Mouse (Mus musculus) G1E (cell line): ENCODE data around the gene Tmem235. TPM values are rescaled to one million over a fixed set of nuclear protein-coding genes. Genes with fewer than 3 reads are reported as not detected.

Source experiments
- ATAC-seq: 2 replicates; pipeline ENCODE4 v1.8.0; 2016; ENCODE audit warnings: mild to moderate bottlenecking; ENCODE audit not compliant: insufficient number of reproducible peaks, poor library complexity, low FRiP score, severe bottlenecking; ENCODE audit errors: extremely low read depth
- DNase-seq: peaks from one replicate; pipeline ENCODE4 v3.0.0; 2012; ENCODE audit warnings: low spot score
- H3K27me3 ChIP-seq: 2 replicates; pipeline ENCODE4 v1.6.1; 2012; ENCODE audit warnings: mild to moderate bottlenecking, low read length, inconsistent platforms; ENCODE audit not compliant: insufficient read depth
- H3K36me3 ChIP-seq: replicated peaks from 2 replicates; pipeline ENCODE3; 2012; ENCODE audit warnings: mild to moderate bottlenecking, inconsistent platforms
- H3K4me1 ChIP-seq: 2 replicates; pipeline ENCODE4 v1.6.1; 2012; ENCODE audit warnings: low read depth, low read length, inconsistent platforms, mixed read lengths; ENCODE audit not compliant: insufficient read depth
- H3K4me3 ChIP-seq: 2 replicates; pipeline ENCODE4 v1.5.1; 2012; ENCODE audit warnings: low read depth, mild to moderate bottlenecking, inconsistent platforms, low read length, moderate library complexity, mixed read lengths
- H3K9me3 ChIP-seq: replicated peaks from 2 replicates; pipeline ENCODE4 v1.6.1; 2012; ENCODE audit warnings: inconsistent platforms
- CTCF ChIP-seq: IDR thresholded peaks from 2 replicates; pipeline ENCODE4 v1.5.1; 2012; ENCODE audit warnings: low read depth, low read length, inconsistent platforms, mixed read lengths
- GATA1 ChIP-seq: IDR thresholded peaks from 2 replicates; pipeline ENCODE4 v1.6.1; 2012; ENCODE audit warnings: borderline replicate concordance, low read length, inconsistent platforms, mixed read lengths
- GATA2 ChIP-seq: IDR thresholded peaks from 2 replicates; pipeline ENCODE4 v1.6.1; 2012; ENCODE audit warnings: low read depth, low read length, inconsistent platforms, borderline replicate concordance
- POLR2AphosphoS5 ChIP-seq: IDR thresholded peaks from 2 replicates; pipeline ENCODE4 v1.6.1; 2012; ENCODE audit warnings: low read depth, low read length, inconsistent platforms; ENCODE audit not compliant: insufficient replicate concordance
- TAL1 ChIP-seq: conservative IDR thresholded peaks from 2 replicates; pipeline ENCODE4 v1.6.1; 2012; ENCODE audit warnings: low read depth, low read length, inconsistent platforms, mixed read lengths
- polyA plus RNA-seq: library from polyadenylated mRNA; stranded (reverse); fragments of >175 nt; gene quantifications from 2 replicates; pipeline ENCODE4 v1.2.3, GENCODE M21; 2012
- total RNA-seq, 2 experiments: library from RNA; stranded (forward) in 1 of 2; stranded (reverse) in 1 of 2; fragments of 200-1000 nt in 1 of 2; fragments of >200 nt in 1 of 2; fragmentation: Nextera tagmentation in 1 of 2; gene quantifications; 2 replicates each; pipeline ENCODE4 v1.2.3; 2014 to 2017

Gene Tmem235
- total and polyA plus RNA-seq, 3 experiments: not detected

DNA sequence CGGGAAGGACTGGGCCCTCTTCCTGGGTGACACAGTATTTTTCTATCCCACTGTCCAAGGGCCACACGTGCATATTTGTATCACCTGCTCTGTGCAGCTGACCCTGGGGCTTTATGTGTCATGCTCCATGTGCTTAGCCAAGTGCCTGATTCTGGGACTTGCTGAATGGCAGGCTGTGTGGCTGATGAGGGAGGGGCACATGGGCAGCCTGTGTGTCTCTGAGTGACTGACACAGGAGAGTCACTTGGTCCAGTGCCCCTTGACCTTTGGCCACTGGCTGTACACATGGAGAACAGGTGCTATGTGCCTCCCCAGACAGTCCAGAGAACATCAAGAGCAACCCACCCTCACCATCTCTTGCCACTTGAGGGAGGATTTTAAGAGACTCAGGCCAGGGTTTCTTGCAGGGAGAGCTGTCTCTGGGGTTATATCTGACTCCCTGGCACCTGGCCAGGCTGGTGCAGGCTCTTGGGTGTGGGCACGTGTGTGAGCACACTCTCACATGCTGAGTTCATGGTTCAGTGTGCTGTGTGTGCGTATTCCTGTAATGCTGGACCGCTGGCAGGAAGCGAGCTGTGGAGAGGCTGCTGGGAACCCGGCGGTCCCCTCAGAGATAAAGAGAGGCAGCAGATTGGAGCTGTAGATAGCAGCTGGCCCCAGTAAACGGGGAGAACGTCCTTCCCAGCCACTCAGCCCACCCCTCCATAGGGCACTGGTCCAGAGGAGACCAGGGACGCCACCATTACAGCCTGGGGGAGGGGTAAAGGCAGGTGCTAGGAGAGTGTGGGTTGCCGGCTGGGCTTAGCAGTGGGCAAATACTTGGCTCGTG lies 17.6 kb downstream of the Tmem235 start:
- H3K9me3 ChIP-seq: no peaks in the 10 kb centered on the region
- no peak for TF ChIP-seq CTCF
- no peak for TF ChIP-seq GATA1
- TF ChIP-seq TAL1: no peak
- no peak for TF ChIP-seq GATA2
- no peak for TF ChIP-seq POLR2AphosphoS5
- DNase-seq (peak; percentile 51), ATAC-seq (peak; percentile 48)
- H3K4me3 ChIP-seq: no peak overlapping the region
- peaks cover 20% of the 10 kb centered on the region for H3K4me1 ChIP-seq
- H3K36me3 ChIP-seq: no peaks in the 10 kb centered on the region
- peaks cover 69% of the 10 kb centered on the region for H3K27me3 ChIP-seq

- H3K4me3 ChIP-seq: no peak overlapping the region
- ATAC-seq (no peak), DNase-seq (no peak)
- H3K36me3 ChIP-seq: no peaks in the 10 kb centered on the region
- no peaks in the 10 kb centered on the region for H3K9me3 ChIP-seq
- TF ChIP-seq TAL1 (no peak), CTCF (no peak), POLR2AphosphoS5 (no peak), GATA2 (no peak), GATA1 (no peak)
- H3K27me3 ChIP-seq: peaks cover 74% of the 10 kb centered on the region
- peaks cover 20% of the 10 kb centered on the region for H3K4me1 ChIP-seq
These were observed 18.3 kb downstream of the Tmem235 start for GRCm38 (mm10) chr11:117878892-117879291.

GRCm38 (mm10) chr11:117879676-117880075 lies 19.1 kb downstream of the Tmem235 start:
- H3K4me1 ChIP-seq: peaks cover 20% of the 10 kb centered on the region
- ATAC-seq: no peak
- H3K9me3 ChIP-seq: no peaks in the 10 kb centered on the region
- H3K27me3 ChIP-seq: peaks cover 81% of the 10 kb centered on the region
- no peak for TF ChIP-seq GATA1
- no peak for TF ChIP-seq GATA2
- no peak for DNase-seq
- H3K36me3 ChIP-seq: no peaks in the 10 kb centered on the region
- H3K4me3 ChIP-seq: no peak overlapping the region

DNA sequence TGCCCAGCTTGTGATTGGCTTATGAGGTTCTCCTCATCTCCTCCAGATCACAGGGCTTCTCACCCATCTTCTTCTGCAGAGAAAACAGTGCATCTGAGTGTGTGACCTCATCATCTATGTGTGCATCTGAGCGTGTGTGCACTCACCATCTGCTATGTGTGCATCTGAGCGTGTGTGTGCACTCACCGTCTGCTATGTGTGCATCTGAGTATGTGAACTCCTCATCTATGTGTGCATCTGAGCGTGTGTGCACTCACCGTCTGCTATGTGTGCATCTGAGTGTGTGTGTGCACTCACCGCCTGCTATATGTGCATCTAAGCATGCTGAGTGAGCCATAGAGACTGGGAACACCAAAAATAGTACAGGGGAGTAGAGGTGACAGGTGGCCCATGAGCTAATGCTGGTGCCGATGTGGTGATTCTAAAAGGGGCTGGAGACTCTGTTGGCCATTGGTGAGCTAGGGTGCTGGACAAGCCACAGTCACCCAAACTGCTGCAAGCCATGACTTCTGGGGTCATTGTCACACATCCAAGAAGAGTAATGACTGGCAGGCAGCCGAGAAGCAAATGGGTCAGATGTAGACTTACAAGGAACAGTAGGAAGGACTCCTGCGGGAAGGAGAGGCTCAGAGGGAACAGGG lies 19.9 kb downstream of the Tmem235 start:
- ATAC-seq (no peak), DNase-seq (no peak)
- Histone ChIP-seq H3K27me3 (peaks cover 76% of the 10 kb centered on the region), H3K4me3 (no peak overlapping the region), H3K36me3 (no peaks in the 10 kb centered on the region), H3K9me3 (no peaks in the 10 kb centered on the region), H3K4me1 (peaks cover 20% of the 10 kb centered on the region)
- TF ChIP-seq CTCF: no peak
- TF ChIP-seq TAL1: no peak
- no peak for TF ChIP-seq GATA1
- no peak for TF ChIP-seq GATA2
- no peak for TF ChIP-seq POLR2AphosphoS5

DNA sequence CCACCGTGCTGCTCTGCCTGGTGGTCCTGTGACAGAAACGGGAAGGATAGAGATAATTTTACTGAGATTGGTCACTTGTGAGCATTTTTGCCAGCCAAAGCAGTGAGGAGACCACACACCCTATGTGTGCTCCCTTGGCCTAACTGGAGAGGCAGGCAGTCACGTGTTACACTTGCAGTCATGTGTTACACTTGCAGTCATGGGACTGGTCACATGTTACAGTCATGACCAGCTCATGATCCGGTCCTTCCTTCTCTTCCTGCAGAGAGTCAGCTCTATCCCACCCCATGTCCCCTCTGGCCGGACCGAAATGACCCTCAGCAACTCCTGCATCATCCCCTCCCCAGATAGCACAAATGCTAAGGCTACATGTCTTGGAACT lies 20.4 kb downstream of the Tmem235 start:
- TF ChIP-seq GATA1: no peak
- TF ChIP-seq TAL1: no peak
- TF ChIP-seq GATA2: no peak
- Histone ChIP-seq H3K4me3 (peak overlapping the region; percentile 2; the same call in 1 of the 2 replicates), H3K9me3 (no peaks in the 10 kb centered on the region), H3K27me3 (peaks cover 73% of the 10 kb centered on the region), H3K4me1 (peaks cover 20% of the 10 kb centered on the region), H3K36me3 (no peaks in the 10 kb centered on the region)
- ATAC-seq (peak; percentile 17; the same call in 1 of the 2 replicates), DNase-seq (no peak)

GRCm38 (mm10) chr11:117881787-117882186 lies 21.2 kb downstream of the Tmem235 start:
- peak; percentile 42; the same call in 1 of the 2 replicates for ATAC-seq
- no peaks in the 10 kb centered on the region for H3K36me3 ChIP-seq
- H3K27me3 ChIP-seq: peaks cover 75% of the 10 kb centered on the region

More at GRCm38 (mm10) chr11:117881787-117882186, 21.2 kb downstream of the Tmem235 start:
- Histone ChIP-seq H3K9me3 (no peaks in the 10 kb centered on the region), H3K4me3 (no peak overlapping the region), H3K4me1 (peaks cover 20% of the 10 kb centered on the region)
- TF ChIP-seq GATA1 (no peak), TAL1 (no peak), POLR2AphosphoS5 (no peak), GATA2 (no peak), CTCF (no peak)
- DNase-seq: no peak
